Mouse (Mus musculus): ENCODE results near the gene Fxyd7. TPM values are rescaled to one million over a fixed set of nuclear protein-coding genes. Genes with fewer than 3 reads are reported as not detected.

The Fxyd7 gene
- polyA plus RNA-seq (2012; rRNA removed; ENCODE audit: low replicate concordance), result 5.3 and 9.8 TPM in 2 replicates

DNA sequence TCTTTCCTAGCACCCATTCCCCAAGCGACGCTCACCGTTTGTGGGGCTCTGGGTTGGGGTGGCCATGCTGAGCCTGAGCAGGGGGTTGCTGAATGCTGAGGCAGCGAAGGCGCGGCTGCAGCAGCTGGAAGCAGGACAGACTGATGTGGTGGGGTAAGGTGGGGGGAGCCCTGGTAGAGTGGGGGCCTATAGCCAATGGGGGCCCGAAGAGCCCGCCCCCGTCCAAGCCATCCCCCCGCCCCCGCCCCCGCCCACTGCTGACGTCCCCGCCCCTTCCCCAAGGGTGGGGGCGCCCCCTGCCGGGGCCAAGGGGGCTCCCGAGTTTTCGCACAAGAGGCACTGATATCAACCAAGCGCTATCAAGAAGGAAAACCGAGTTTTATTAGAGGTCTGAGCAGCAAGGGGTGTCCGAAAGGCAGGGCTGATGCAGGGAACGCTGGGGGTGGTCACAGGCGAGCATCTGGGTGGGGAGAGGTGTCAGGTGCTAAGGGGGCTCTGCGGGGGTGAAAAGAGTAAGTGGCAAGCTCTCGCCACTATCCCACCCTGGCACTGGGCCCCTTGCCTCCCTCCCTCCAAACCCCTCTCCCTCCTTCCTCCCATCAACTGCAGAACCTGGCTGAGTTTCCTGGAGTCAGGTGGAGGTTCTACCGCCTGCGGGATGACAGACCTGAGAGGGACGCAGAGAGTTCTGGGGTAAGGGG is at the start of gene Fxyd7:
Gene Fxyd7 (minus strand): TSS at position 147 of the 701 bp plus-strand sequence.

DNA sequence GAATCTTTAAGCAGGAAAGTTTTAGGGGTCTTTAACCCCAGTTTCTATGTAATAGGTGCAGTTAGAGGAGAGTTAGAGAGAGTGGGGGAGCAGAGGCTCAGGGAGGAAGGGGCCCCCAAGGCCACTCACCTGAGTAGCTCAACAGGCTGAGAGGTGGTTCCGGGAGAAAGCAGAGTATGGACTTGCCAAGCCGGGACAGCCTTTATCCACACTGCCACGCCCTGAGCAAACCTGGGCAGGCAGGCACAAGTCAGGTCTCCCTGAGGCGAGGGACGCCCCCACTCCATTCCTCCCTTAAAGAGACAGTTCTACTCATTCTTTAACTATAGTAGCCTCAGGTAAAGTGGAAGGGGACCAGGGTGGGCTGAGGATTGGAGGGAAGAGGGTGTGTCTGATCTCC is 25.2 kb upstream of the Fxyd7 start, which contains the start of gene Fxyd3:
Gene Fxyd3 (minus strand): TSS at position 213 of the 400 bp plus-strand sequence.

GRCm38 (mm10) chr7:31059108-31059507 is 7.8 kb upstream of the Fxyd7 start, which contains the start of gene Lgi4:
Lgi4 (plus strand) TSS chr7:31059342.

GRCm38 (mm10) chr7:31057071-31057470 is 5.8 kb upstream of the Fxyd7 start, which contains the start of gene Fxyd1:
Fxyd1 (minus strand) TSS chr7:31057199.

GRCm38 (mm10) chr7:31042431-31042910 is 8.8 kb downstream of the Fxyd7 start, which contains the start of gene Fxyd5:
Fxyd5 (minus strand) TSS chr7:31042481.

Other genes starting within 250 kb of the Fxyd7 start
- gene Ffar2, start 227.7 kb downstream of the Fxyd7 start, polyA plus RNA-seq (2012; rRNA removed; ENCODE audit: low replicate concordance), result 27.4 and 105 TPM in 2 replicates
- gene Ffar3, start 195.3 kb downstream of the Fxyd7 start, polyA plus RNA-seq (2012; rRNA removed; ENCODE audit: low replicate concordance), result not detected in 2 replicates
- 0.03 and 0.05 TPM in 2 replicates for gene Ffar1, start 189.9 kb downstream of the Fxyd7 start, polyA plus RNA-seq (2012; rRNA removed; ENCODE audit: low replicate concordance)
- 1.3 and 4.4 TPM in 2 replicates for gene Cd22, start 171.1 kb downstream of the Fxyd7 start, polyA plus RNA-seq (2012; rRNA removed; ENCODE audit: low replicate concordance)
- gene Mag, start 136.6 kb downstream of the Fxyd7 start, polyA plus RNA-seq (2012; rRNA removed; ENCODE audit: low replicate concordance), result 0.72 and 1.3 TPM in 2 replicates
- 0.77 and 1.3 TPM in 2 replicates for gene Hamp2, start 126.8 kb downstream of the Fxyd7 start, polyA plus RNA-seq (2012; rRNA removed; ENCODE audit: low replicate concordance)
- gene Hamp, start 107.4 kb downstream of the Fxyd7 start, polyA plus RNA-seq (2012; rRNA removed; ENCODE audit: low replicate concordance), result 0.64 and 3.8 TPM in 2 replicates
- 99.1 and 134 TPM in 2 replicates for gene Usf2, start 94.7 kb downstream of the Fxyd7 start, polyA plus RNA-seq (2012; rRNA removed; ENCODE audit: low replicate concordance)
- gene Lsr, start 78.0 kb downstream of the Fxyd7 start, polyA plus RNA-seq (2012; rRNA removed; ENCODE audit: low replicate concordance), result 5.2 and 72.6 TPM in 2 replicates
- 0.40 and 1.7 TPM in 2 replicates for gene Fam187b, start 77.7 kb downstream of the Fxyd7 start, polyA plus RNA-seq (2012; rRNA removed; ENCODE audit: low replicate concordance)
- gene Fxyd5, start 9.0 kb downstream of the Fxyd7 start, polyA plus RNA-seq (2012; rRNA removed; ENCODE audit: low replicate concordance), result 111 and 190 TPM in 2 replicates
- gene Fxyd1, start 5.7 kb upstream of the Fxyd7 start, polyA plus RNA-seq (2012; rRNA removed; ENCODE audit: low replicate concordance), result 596 and 782 TPM in 2 replicates
- gene Lgi4, start 7.9 kb upstream of the Fxyd7 start, polyA plus RNA-seq (2012; rRNA removed; ENCODE audit: low replicate concordance), result 10.8 and 12.4 TPM in 2 replicates
- 1.0 and 82.9 TPM in 2 replicates for gene Fxyd3, start 25.2 kb upstream of the Fxyd7 start, polyA plus RNA-seq (2012; rRNA removed; ENCODE audit: low replicate concordance)
- gene Hpn, start 63.8 kb upstream of the Fxyd7 start, polyA plus RNA-seq (2012; rRNA removed; ENCODE audit: low replicate concordance), result 3.1 and 15.4 TPM in 2 replicates
- gene Scn1b, start 75.5 kb upstream of the Fxyd7 start, polyA plus RNA-seq (2012; rRNA removed; ENCODE audit: low replicate concordance), result 58.1 and 69.7 TPM in 2 replicates
- 113 and 153 TPM in 2 replicates for gene Gramd1a, start 104.4 kb upstream of the Fxyd7 start, polyA plus RNA-seq (2012; rRNA removed; ENCODE audit: low replicate concordance)
- not detected in 2 replicates for gene Scgb2b2, start 239.0 kb upstream of the Fxyd7 start, polyA plus RNA-seq (2012; rRNA removed; ENCODE audit: low replicate concordance)
- gene Scgb1b2, start 240.4 kb upstream of the Fxyd7 start, polyA plus RNA-seq (2012; rRNA removed; ENCODE audit: low replicate concordance), result not detected in 2 replicates

Measured in subcutaneous adipose tissue, adult 2 months (tissue).